Mouse (Mus musculus): Measurements from ENCODE around the gene Ttc6. TPM values are rescaled to one million over a fixed set of nuclear protein-coding genes. Genes with fewer than 3 reads are reported as not detected.

The Ttc6 gene
- not detected for total RNA-seq (2022)

DNA sequence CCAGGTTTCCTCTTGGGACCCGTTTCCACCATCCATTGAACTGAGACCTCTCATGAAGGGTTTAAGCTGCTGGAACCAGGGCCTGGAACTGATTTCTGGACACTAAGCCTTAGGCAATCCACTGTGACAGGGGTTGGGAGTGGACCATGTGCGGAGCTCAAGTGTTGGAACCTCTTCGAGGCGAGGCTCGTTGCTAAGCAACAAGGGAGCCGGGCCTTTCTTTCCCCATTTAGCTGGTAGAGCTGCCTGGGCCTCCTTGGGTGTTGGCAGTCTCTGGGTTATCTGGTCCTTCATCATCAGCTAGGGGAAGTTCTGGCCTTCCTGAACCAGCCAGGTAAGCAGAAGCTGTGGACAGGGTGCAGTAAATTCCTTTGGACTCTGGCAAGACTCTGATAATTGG is at the start of gene Ttc6:
TSS of gene Ttc6 (plus strand) at position 205 of the 400 bp plus-strand sequence.
- no peak for DNase-seq (ENCODE audit: low spot score)

- no peak for DNase-seq (ENCODE audit: low spot score)
These were observed 49.4 kb upstream of the Ttc6 start for GRCm38 (mm10) chr12:57514552-57514951.

GRCm38 (mm10) chr12:57515702-57516377 is 48.1 kb upstream of the Ttc6 start:
- DNase-seq (ENCODE audit: low spot score) = no peak

DNA sequence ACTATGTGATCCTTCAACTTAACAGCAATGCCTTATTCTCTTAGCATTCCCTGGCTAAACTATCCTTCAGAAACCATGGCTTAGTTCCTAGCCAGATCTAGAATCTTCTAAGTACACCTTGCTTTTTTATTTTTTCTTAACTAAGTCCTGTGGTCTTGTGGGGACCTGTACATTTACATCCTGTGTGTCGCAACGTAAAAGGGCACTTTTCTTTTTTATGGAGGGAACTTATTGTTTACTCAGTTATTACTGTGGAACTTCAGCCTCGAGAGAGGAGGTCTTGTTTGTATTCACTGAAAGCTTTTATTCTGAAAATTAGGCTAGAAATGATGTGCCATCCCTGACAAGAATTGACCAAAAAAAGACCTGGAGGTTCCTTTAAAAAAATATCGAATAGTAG is 35.6 kb upstream of the Ttc6 start:
- DNase-seq (ENCODE audit: low spot score) = no peak

DNA sequence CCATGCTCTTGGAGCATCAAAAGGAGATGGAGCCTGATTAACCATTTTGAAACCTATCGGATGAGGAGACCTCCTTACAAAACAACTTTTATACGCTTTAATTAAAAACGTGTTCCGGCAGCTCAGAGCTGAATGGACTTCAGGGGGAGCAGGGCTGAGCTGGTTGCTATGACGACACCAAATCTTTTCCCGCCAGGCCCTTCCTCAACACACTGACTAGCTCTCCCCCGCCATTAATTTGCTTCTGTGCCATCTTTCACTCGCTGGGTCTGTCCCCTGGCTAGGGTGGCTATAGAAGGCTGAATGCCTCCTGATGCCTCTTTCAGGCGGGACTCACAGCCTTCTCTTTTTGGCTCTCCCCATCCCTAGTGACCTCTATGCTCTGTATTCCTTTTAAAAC is 33.4 kb upstream of the Ttc6 start:
- DNase-seq (ENCODE audit: low spot score) = no peak

DNA sequence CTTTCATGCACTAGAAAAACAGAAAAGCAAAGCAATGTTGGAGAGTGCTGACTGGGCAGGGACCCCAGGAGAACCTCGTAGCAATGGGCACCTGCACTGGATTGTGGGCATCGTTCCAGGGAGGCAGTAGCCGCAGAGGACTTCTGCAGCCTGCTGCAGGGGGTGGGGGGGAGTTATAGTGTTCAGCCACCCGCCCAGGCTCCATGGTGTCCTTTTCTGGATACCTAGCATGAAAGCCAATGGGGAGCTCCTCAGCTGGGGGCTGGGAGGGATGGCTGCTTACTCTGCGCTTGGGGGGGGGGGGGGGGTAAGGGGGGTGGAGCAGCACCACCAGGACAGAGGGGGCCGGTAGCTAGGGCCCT is 29.4 kb upstream of the Ttc6 start:
- no peak for DNase-seq (ENCODE audit: low spot score)

DNA sequence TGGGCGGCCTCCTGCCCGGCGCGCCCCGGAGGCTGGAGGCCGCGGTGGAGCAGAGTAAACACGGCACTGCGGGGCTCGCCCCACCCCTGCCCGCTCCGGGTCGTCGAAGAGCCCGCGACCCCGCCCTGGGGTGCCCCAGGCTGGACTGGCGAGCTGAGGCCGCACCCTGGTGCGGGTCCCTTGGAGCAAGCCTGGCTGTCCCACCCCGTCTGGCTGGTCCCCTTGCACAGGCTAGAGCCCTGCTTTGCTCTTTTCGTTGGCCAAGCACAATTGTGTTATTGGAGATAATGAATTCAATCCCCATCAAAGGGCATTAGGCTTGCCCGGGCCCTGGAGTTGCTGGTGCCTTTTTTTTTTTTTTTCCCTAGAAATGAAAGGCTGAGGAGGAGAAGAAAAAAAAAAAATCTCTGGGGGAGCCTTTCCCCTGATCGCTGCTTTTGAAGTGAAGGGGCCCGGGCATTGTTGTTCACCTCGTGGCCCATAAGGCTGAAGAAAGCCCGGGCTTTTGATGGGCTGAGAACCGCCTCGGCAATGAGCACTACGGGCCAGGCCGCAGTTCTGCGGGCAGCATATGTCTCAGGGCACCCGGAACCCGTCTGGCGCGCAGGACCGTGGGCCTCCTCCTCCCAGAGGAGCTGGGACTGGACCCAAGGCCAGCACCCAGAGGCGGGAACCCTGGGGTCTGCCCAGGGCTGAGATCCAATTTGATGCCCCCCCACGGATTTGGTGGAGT is 28.9 kb upstream of the Ttc6 start:
- no peak for DNase-seq (ENCODE audit: low spot score)

DNA sequence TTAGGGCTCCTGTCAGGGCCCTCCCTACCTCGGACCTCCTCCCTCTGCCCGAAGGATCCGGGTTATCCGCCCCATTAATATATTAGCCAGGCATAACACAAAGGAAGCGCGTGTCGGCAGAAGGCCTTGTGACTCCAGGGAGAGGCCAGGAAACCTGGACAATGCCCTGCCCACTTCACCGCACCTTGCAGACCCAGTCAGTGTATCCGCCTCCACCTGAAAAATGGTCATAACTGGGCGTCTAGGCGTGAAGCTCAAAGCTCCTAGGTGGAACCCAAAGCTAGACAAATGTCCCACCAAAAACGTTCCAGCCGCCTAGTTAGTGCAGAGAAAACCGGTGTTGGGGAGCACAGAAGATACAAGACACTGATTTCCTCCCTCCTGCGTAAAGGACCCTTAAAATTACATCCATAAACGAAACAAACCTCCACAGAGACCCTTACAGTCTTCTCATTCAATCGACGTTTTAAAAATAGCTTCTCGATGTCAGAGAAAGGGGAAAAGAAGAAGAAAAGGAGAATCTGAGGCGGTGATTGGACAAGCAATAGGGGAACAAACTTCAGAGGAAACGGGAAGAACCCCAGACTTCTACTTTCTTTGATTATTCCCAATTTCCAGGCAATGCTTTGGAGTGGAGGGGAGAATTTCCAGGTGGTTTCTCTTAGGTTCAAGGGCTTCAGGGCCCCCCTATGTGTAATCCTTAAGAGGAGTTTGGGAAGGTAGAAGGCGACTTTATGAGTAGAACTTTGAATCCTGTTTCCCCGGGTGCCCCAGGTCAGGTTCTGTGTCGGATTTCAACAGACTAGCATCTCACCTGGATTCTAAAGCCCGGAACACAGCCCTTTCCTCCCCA is 27.6 kb upstream of the Ttc6 start:
- DNase-seq (ENCODE audit: low spot score) = no peak

GRCm38 (mm10) chr12:57536909-57537670 is 26.8 kb upstream of the Ttc6 start:
- no peak for DNase-seq (ENCODE audit: low spot score)

DNA sequence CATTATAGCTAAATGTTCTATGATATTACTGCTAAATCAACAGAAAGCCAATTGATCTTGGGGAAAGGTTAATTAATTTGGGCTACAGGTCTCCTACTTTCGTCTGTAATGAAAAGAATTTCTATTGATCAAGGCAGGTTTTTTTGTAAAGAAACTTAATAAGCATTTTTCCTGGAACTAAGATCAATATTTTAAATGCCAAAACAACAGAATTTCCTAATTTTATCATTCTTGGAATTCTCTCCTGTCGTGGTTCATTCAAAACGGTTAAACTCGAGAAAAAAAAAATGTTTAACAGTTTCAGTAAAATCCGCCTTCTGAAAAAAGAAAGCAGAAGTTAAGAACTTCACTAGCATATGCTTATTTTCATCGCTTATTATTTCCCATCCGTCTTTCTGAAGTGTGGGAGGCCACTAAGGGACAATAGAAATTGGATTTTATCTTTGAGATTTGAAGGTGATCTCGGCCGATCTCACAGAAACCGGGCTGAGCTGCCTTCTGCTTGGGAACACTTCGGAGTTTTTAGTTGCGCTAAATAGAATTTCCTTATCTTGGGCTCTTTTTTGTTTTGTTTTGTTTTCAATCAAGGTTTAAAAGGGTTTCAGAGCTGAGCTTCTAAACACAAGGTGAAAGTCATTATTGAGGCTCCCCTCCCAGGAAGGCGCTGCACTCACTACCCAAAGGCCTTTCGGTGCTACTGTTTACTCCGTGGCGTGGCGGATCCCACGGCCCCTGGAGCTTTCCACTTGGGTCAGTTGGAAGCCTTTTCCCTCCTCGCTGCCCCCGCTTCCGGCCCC is 25.9 kb upstream of the Ttc6 start:
- no peak for DNase-seq (ENCODE audit: low spot score)

DNA sequence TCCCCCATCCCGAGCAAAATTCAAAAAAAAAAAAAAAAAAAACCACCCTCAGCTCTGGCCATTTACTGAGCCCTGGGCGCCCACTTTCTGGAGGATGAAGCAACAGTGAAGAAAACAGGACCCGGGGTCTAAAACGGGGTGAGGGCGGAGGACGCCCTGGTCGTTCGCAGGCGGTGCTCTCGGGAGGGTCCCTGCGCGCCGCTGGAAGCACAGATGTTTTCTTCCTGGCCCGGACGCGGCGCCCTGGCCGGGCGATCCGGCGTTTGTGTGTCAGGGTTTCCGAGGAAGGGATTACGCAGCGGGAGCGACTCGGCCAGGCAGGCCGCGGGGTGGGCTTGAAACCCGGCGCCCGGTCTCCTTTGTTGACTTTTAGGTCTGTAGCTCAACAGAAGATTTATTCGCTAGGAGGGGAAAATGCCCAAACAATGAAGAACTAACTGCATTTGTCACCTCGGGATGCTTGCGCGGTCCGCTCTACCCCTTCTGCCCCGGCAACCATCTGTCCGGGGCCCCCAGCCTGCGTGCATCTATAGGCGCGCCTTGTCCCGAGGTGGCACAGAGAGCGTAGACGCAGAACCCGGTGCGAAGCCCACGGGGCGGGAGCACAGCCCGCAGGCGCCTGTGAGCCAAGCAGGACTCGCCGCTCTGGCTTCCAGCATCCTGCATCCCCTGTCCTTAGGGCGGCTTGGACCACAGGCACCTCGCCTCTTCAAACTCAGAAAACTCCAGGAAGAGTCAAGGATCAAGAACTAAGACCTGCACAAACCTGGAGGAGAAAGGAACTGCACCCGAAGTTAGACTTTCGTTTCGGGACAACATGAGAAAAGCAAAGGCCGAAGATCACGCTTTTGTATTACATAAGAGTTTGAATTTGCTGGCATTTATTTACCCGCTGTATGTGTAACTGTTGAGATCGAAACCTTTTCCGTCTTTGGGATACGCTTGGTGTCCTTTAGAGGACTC is 25.0 kb upstream of the Ttc6 start:
- DNase-seq (ENCODE audit: low spot score) = no peak

- DNase-seq (ENCODE audit: low spot score) = no peak
These were observed 24.3 kb upstream of the Ttc6 start for GRCm38 (mm10) chr12:57539551-57539985.

- no peak for DNase-seq (ENCODE audit: low spot score)
These were observed 22.8 kb upstream of the Ttc6 start for GRCm38 (mm10) chr12:57541118-57541517.

DNA sequence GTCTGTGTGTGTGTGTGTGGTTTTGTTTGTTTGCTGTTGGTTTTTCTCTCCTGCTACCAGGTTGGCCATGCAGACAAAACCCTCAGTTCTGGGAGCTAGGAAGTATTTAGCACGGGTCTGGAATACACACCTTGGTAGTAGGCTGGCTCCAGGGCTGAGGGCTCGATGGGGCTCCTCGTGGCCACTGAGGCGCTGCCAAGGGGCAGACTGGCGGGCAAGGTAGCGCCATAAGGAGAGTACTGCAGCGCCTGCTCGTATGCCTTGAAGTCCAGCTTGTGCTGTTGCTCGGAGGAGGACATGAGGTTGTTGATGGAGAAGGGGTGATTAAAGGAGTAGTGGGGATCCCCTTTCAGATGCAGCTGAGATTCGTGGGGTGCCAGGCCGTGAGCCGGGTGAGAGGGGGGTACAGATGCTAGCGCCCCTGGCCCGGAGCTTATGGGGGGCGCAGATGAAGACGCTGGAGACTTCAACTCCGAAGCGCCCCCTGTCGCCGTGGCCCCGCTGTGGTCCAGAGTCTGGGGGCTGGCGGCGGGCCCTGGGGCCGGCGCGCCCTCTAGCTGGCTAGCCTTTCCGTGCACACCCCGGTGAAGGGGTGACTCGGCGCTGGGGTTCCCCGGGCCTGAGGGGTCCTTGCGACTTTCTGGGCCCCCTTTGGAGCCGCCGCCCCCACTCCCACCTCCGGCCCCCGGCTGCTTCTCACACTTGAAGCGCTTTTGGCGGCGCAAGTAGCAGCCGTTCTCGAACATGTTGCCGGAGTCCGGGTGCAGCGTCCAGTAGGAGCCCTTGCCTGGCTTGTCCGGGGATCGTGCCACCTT is 21.8 kb upstream of the Ttc6 start:
- no peak for DNase-seq (ENCODE audit: low spot score)

DNA sequence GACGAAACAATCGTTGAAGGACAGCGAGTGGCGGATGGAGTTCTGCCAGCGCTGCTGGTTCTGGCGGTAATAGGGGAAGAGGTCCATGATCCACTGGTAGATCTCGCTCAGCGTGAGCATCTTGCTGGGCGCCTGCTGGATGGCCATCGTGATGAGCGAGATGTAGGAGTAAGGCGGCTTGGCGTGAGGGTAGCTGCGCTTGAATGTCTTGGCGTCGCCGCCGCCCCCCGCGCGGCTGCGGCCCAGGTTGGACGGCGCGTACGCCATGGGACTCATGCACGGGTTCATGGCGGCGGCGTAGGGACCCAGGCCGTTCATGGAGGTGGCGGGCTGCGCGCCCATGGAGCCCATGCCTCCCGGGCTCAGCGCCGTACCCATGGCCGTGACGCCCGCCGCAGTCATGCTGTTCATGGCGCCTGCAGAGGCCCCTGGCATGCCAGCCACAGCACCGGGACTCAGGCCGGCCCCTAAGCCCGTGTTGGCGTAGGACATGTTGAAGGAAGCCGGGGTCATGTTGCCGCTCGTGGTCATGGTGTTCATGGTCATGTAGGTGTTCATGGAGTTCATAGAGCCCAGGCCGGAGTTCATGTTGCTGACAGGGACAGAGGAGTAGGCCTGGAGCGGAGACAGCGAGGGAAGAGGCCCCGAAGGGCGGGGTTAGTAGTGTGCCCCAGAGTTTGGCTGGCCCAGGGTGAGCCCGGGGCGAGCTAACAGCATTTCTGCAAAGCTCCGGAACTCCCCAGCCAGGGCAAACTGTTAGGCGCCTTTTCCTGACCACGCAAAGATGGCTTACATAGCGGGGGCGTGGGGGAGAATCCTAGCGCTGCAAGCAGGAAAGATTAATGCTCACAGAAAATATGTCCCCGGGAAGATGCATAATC is 20.9 kb upstream of the Ttc6 start:
- no peak for DNase-seq (ENCODE audit: low spot score)

- DNase-seq (ENCODE audit: low spot score) = no peak
These were observed 20.3 kb upstream of the Ttc6 start for GRCm38 (mm10) chr12:57543627-57543991.

DNA sequence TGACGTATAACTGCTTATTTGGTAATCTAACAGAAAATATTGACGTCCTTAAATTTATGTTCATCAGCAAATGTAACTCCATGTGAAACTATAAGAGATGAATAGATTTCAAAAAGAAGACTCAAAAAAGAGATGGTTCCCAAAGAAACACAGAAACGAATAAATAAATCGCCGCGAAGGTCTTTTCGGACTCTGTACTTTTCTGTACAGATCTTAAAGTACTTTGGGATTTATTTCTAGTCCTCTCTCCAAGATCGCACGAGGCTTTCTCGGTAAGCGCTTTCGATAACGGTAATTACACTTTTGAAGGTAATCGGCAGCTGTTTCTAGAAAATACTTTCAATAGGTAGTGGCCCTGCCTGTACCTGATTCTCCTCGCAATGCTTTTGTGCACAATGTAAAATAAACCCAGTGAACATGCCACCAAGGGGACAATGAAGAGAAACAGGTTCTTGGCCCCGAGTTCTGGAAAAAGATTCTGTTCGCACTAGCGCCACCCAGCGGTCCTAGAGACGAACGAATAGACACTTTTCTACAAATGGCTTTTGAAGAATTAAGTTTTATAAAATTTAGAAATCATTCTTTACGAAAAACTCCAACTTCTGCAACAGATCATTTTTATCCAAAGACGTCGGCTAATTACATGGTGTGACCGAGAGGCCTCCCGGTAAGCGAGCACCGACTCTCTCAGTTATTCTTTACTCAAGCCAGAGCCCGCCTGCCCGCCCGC is 19.1 kb upstream of the Ttc6 start:
- DNase-seq (ENCODE audit: low spot score) = no peak
